Mouse (Mus musculus) thymus, postnatal 0 days (tissue): ENCODE measurements around the gene Hadhb. TPM values are rescaled to one million over a fixed set of nuclear protein-coding genes. Genes with fewer than 3 reads are reported as not detected.
A peak's percentile ranks its signal among the peaks of the same experiment; 100 is the strongest.
"Not testable (repeated sequence)": the region's sequence is repeated elsewhere in the genome, so short reads cannot be mapped to it uniquely, and the experiment has no call there.

Experiments used
- DNase-seq: peaks from one replicate; pipeline ENCODE4 v3.0.0-alpha.2; 2015; ENCODE audit warnings: low spot score
- polyA plus RNA-seq: library from polyadenylated mRNA; unstranded; fragments of >200 nt; fragmentation: Nextera tagmentation; extraction: Ambion mirVana; gene quantifications from 2 replicates; pipeline ENCODE4 v1.2.1, GENCODE M21; 2015

Hadhb gene
- polyA plus RNA-seq, 1 experiment from 2014 or later = 193 TPM

GRCm38 (mm10) chr5:30172931-30173692, 18.1 kb downstream of the Hadhb start:
- no peak for DNase-seq

- DNase-seq = no peak
Observed at GRCm38 (mm10) chr5:30175811-30176210, 20.8 kb downstream of the Hadhb start.

GRCm38 (mm10) chr5:30187687-30188485, 32.8 kb downstream of the Hadhb start:
- DNase-seq = no peak

- no peak for DNase-seq
Observed at GRCm38 (mm10) chr5:30192452-30192851, 37.4 kb downstream of the Hadhb start.

GRCm38 (mm10) chr5:30195340-30195739, 40.3 kb downstream of the Hadhb start:
- DNase-seq = no peak

GRCm38 (mm10) chr5:30198257-30198656, 43.2 kb downstream of the Hadhb start:
- DNase-seq = peak; percentile 31

- DNase-seq = peak; percentile 33
Observed at GRCm38 (mm10) chr5:30201521-30201920, 46.5 kb downstream of the Hadhb start.

- no peak for DNase-seq
Observed at GRCm38 (mm10) chr5:30202221-30202620, 47.2 kb downstream of the Hadhb start.

- no peak for DNase-seq
Observed at GRCm38 (mm10) chr5:30203216-30203885, 48.3 kb downstream of the Hadhb start.

- no peak for DNase-seq
Observed at GRCm38 (mm10) chr5:30204441-30204840, 49.4 kb downstream of the Hadhb start.

GRCm38 (mm10) chr5:30205034-30205433, 50.0 kb downstream of the Hadhb start:
- no peak for DNase-seq

GRCm38 (mm10) chr5:30205493-30205892, 50.4 kb downstream of the Hadhb start, which contains the start of gene Adgrf3:
Gene Adgrf3, minus strand, starts transcription at chr5:30205722.
- DNase-seq = no peak

GRCm38 (mm10) chr5:30207276-30207675, 52.2 kb downstream of the Hadhb start:
- peak; percentile 44 for DNase-seq

GRCm38 (mm10) chr5:30210758-30211157, 55.7 kb downstream of the Hadhb start:
- DNase-seq = not testable (repeated sequence)

GRCm38 (mm10) chr5:30214889-30215288, 59.8 kb downstream of the Hadhb start:
- peak; percentile 64 for DNase-seq

- DNase-seq = no peak
Observed at GRCm38 (mm10) chr5:30215970-30216369, 60.9 kb downstream of the Hadhb start.

GRCm38 (mm10) chr5:30219715-30220114, 64.7 kb downstream of the Hadhb start:
- DNase-seq = no peak

GRCm38 (mm10) chr5:30220666-30221065, 65.6 kb downstream of the Hadhb start:
- no peak for DNase-seq

- no peak for DNase-seq
Observed at GRCm38 (mm10) chr5:30222681-30223080, 67.6 kb downstream of the Hadhb start.

GRCm38 (mm10) chr5:30230901-30231300, 75.9 kb downstream of the Hadhb start:
- peak; percentile 61 for DNase-seq

GRCm38 (mm10) chr5:30231891-30232270, 76.8 kb downstream of the Hadhb start:
- no peak for DNase-seq
